Mouse (Mus musculus) heart, embryonic 15.5 days (tissue): ENCODE results near the gene Fbxl8. TPM values are rescaled to one million over a fixed set of nuclear protein-coding genes. Genes with fewer than 3 reads are reported as not detected.
A peak's percentile ranks its signal among the peaks of the same experiment; 100 is the strongest.

ENCODE experiments used
- ATAC-seq: fragments of 200-750 bp; cut with Nextera tagmentation; replicated peaks from 2 replicates; pipeline ENCODE4 v1.8.0; 2017; ENCODE audit warnings: low read depth, moderate TSS enrichment; ENCODE audit not compliant: insufficient number of reproducible peaks, insufficient read depth, low FRiP score
- H3K27ac ChIP-seq: fragments of 300-500 bp; sonication (generic); 2 replicates; pipeline ENCODE4 v1.5.1; 2015; ENCODE audit warnings: mild to moderate bottlenecking, inconsistent platforms
- H3K27me3 ChIP-seq: fragments of 300-500 bp; sonication (generic); 2 replicates; pipeline ENCODE4 v1.6.1; 2015; ENCODE audit warnings: inconsistent platforms
- H3K36me3 ChIP-seq: fragments of 300-500 bp; sonication (generic); 2 replicates; pipeline ENCODE4 v1.6.1; 2015; ENCODE audit warnings: mild to moderate bottlenecking, inconsistent platforms
- H3K4me1 ChIP-seq: fragments of 300-500 bp; sonication (generic); replicated peaks from 2 replicates; pipeline ENCODE4 v1.6.1; 2015; ENCODE audit warnings: inconsistent platforms
- H3K4me2 ChIP-seq: fragments of 300-500 bp; sonication (generic); 2 replicates; pipeline ENCODE4 v1.6.1; 2015; ENCODE audit warnings: inconsistent platforms, mild to moderate bottlenecking, moderate library complexity
- H3K4me3 ChIP-seq: fragments of 300-500 bp; sonication (generic); 2 replicates; pipeline ENCODE4 v1.5.1; 2015; ENCODE audit warnings: mild to moderate bottlenecking, inconsistent platforms
- H3K9ac ChIP-seq: fragments of 300-500 bp; sonication (generic); 2 replicates; pipeline ENCODE4 v1.6.1; 2015; ENCODE audit warnings: mild to moderate bottlenecking, inconsistent platforms
- H3K9me3 ChIP-seq: fragments of 300-500 bp; sonication (generic); replicated peaks from 2 replicates; pipeline ENCODE4 v1.6.1; 2016; ENCODE audit warnings: inconsistent platforms
- WGBS: fragments of 180-500 bp; shearing (Covaris S2); methylation state at CpG from one replicate; pipeline ENCODE4 v1.1.7; 2015; ENCODE audit warnings: mixed read lengths; 5-methylcytosine and 5-hydroxymethylcytosine counted together
- polyA plus RNA-seq: library from polyadenylated mRNA; unstranded; fragments of >200 nt; fragmentation: Nextera tagmentation; extraction: Ambion mirVana; gene quantifications from 2 replicates; pipeline ENCODE4 v1.2.1, GENCODE M21; 2015

Gene Fbxl8
- polyA plus RNA-seq, 1 experiment from 2014 or later: 3.1 TPM

- Histone ChIP-seq H3K4me2 (peak within 1 kb of the TSS; percentile 86), H3K9me3 (no peaks in the 10 kb centered on the region), H3K9ac (peak within 1 kb of the TSS; percentile 97), H3K4me1 (peaks cover 23% of the 10 kb centered on the region), H3K27ac (peak within 1 kb of the TSS; percentile 83), H3K4me3 (peak within 1 kb of the TSS; percentile 99), H3K27me3 (no peaks in the 10 kb centered on the region), H3K36me3 (peaks cover 28% of the 10 kb centered on the region)
- under 1% methylated on average over 58 of the region's 58 CpGs for WGBS
- peak; percentile 85 for ATAC-seq
These were observed 33.2 kb downstream of the Fbxl8 start, which contains the start of gene E2f4 for GRCm38 (mm10) chr8:105297511-105298192. Gene E2f4, plus strand, starts transcription at chr8:105297663.

DNA sequence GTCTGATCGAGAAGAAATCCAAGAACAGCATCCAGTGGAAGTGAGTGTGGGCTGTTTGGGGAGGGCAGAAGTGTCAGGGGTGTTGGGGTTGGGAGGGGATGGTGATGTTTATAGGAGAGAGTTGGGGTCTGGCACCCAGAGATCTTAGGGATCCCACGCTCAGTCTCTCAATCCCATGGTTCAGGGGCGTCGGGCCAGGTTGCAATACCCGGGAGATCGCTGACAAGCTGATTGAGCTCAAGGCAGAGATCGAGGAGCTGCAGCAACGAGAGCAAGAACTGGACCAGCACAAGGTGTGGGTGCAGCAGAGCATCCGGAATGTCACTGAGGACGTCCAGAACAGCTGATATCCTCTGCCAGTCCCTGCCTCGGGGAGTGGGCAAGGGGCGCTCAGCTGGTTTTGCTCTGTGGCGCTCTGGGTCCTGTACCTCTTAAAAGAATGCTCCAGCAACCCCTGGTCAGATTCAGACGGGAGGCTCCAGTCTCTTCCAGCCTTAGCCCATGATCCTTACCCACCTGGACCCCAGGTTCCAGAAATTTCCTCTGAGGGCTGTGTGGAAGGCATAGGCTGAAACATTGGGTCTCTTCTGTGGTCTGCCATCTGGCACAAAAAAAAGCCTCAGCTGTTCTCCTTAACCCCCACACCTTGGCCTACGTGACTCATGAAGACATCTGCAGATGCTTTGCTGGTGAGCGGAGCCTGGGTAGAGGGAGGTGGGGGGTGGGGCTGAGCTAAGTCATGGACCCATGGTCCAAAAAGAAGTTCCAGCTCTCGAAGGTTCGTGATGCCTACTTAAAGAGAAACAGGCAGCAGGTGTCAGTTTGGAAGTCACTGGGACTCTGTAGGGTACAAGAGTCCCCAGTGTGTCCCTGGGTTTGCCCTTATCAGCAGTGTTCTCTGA, 34.2 kb downstream of the Fbxl8 start:
- peak overlapping the region; percentile 83 for H3K27ac ChIP-seq
- WGBS: 46% methylated on average over 18 of the region's 18 CpGs
- H3K9me3 ChIP-seq: no peaks in the 10 kb centered on the region
- peak overlapping the region; percentile 99 for H3K4me3 ChIP-seq
- peak overlapping the region; percentile 97 for H3K9ac ChIP-seq
- H3K27me3 ChIP-seq: no peaks in the 10 kb centered on the region
- H3K4me2 ChIP-seq: peak overlapping the region; percentile 86
- no peak for ATAC-seq
- H3K4me1 ChIP-seq: peaks cover 25% of the 10 kb centered on the region
- peaks cover 31% of the 10 kb centered on the region for H3K36me3 ChIP-seq

DNA sequence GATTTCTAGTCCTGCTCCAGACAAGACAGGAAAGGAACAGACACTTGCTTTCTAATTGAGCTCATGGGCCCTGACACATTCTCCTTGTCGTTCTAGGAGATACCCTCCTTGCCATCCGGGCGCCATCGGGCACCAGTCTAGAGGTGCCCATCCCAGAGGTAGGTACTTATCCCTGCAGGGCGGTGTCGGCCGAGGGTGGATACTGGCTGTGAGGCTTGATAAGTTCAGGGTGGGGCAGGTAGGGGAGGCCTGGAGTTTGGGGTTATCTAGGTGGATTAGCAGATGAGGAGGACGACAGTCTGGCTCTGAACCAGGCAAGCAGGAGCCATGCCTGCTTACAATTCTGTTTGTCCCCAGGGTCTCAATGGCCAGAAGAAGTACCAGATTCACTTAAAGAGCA, 35.5 kb downstream of the Fbxl8 start:
- Histone ChIP-seq H3K9me3 (no peaks in the 10 kb centered on the region), H3K36me3 (peaks cover 33% of the 10 kb centered on the region), H3K27ac (no peak overlapping the region), H3K4me3 (no peak overlapping the region), H3K4me2 (no peak overlapping the region), H3K27me3 (no peaks in the 10 kb centered on the region), H3K4me1 (peaks cover 38% of the 10 kb centered on the region), H3K9ac (no peak overlapping the region)
- ATAC-seq: no peak
- 88% methylated on average over 8 of the region's 8 CpGs for WGBS

DNA sequence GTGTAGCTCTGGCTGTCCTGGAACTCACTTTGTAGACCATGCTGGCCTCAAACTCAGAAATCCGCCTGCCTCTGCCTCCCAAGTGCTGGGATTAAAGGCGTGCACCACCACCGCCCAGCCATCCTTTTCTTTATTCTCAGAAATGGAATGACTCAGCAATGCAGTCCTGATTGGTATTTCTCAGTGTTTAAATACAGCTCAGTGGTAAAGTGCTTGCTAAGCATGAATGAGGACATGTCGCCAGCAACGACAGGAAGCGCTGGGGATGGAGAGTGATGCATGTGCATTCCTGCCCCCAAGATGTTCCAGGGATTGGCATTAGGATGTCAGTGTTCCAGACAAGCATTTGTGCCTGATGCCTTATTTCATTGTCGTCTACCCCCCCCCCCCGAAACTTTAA, 38.9 kb downstream of the Fbxl8 start:
- H3K4me2 ChIP-seq: no peak overlapping the region
- no peaks in the 10 kb centered on the region for H3K27me3 ChIP-seq
- peak overlapping the region; percentile 68; the same call in 1 of the 2 replicates for H3K27ac ChIP-seq
- no peak overlapping the region for H3K4me3 ChIP-seq
- H3K4me1 ChIP-seq: peaks cover 42% of the 10 kb centered on the region
- 74% methylated on average over 8 of the region's 8 CpGs for WGBS
- H3K36me3 ChIP-seq: peaks cover 44% of the 10 kb centered on the region
- no peak for ATAC-seq
- no peak overlapping the region for H3K9ac ChIP-seq
- no peaks in the 10 kb centered on the region for H3K9me3 ChIP-seq

DNA sequence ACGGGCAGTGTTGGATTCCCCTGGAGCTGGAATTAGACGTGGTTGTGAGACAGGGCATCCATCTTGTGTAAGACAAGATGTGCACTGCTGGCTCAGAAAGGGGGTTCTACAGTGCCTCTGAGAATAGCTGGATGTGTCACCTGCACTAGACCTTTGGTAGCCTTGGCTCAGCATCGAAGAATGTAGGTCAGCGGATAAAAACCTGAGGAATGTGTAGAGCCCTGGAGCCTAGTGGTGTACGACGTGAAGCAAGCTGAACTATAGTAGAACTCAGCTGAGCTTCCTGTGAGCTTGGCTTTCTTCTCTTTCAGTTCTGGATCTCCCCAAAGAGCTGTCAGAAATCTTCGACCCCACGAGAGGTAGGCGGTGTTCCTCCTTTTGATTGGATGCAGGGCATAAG, 39.4 kb downstream of the Fbxl8 start:
- H3K27ac ChIP-seq: peak overlapping the region; percentile 68
- H3K27me3 ChIP-seq: no peaks in the 10 kb centered on the region
- peaks cover 47% of the 10 kb centered on the region for H3K36me3 ChIP-seq
- ATAC-seq: no peak
- H3K4me1 ChIP-seq: peaks cover 38% of the 10 kb centered on the region
- no peak overlapping the region for H3K9ac ChIP-seq
- no peak overlapping the region for H3K4me2 ChIP-seq
- WGBS: 50% methylated on average over 9 of the region's 9 CpGs
- H3K9me3 ChIP-seq: no peaks in the 10 kb centered on the region
- H3K4me3 ChIP-seq: no peak overlapping the region

GRCm38 (mm10) chr8:105304325-105305210, 40.1 kb downstream of the Fbxl8 start:
- H3K27ac ChIP-seq: peak overlapping the region; percentile 68
- 40% methylated on average over 9 of the region's 9 CpGs for WGBS
- H3K9ac ChIP-seq: no peak overlapping the region
- ATAC-seq: peak; percentile 16; the same call in 1 of the 2 replicates
- H3K4me3 ChIP-seq: no peak overlapping the region
- H3K36me3 ChIP-seq: peaks cover 49% of the 10 kb centered on the region
- no peak overlapping the region for H3K4me2 ChIP-seq
- peaks cover 35% of the 10 kb centered on the region for H3K4me1 ChIP-seq
- no peaks in the 10 kb centered on the region for H3K9me3 ChIP-seq
- H3K27me3 ChIP-seq: no peaks in the 10 kb centered on the region

- WGBS: 7% methylated on average over 30 of the region's 30 CpGs
- peaks cover 44% of the 10 kb centered on the region for H3K36me3 ChIP-seq
- no peaks in the 10 kb centered on the region for H3K9me3 ChIP-seq
- H3K9ac ChIP-seq: peak within 1 kb of the TSS; percentile 56
- peak; percentile 54 for ATAC-seq
- peaks cover 35% of the 10 kb centered on the region for H3K4me1 ChIP-seq
- peak within 1 kb of the TSS; percentile 83 for H3K4me2 ChIP-seq
- H3K4me3 ChIP-seq: peak within 1 kb of the TSS; percentile 43
- H3K27me3 ChIP-seq: no peaks in the 10 kb centered on the region
- H3K27ac ChIP-seq: peak within 1 kb of the TSS; percentile 68
These were observed 41.0 kb downstream of the Fbxl8 start, which contains the start of gene Elmo3 for GRCm38 (mm10) chr8:105305211-105306145. Gene Elmo3, plus strand, starts transcription at chr8:105305601.

- Histone ChIP-seq H3K4me3 (peak overlapping the region; percentile 43), H3K27me3 (no peaks in the 10 kb centered on the region), H3K4me1 (peaks cover 35% of the 10 kb centered on the region), H3K4me2 (peak overlapping the region; percentile 83), H3K36me3 (peaks cover 38% of the 10 kb centered on the region), H3K27ac (peak overlapping the region; percentile 68; the same call in 1 of the 2 replicates), H3K9me3 (no peaks in the 10 kb centered on the region), H3K9ac (peak overlapping the region; percentile 56)
- peak; percentile 7 for ATAC-seq
- WGBS: 45% methylated on average over 5 of the region's 5 CpGs
These were observed 41.8 kb downstream of the Fbxl8 start for GRCm38 (mm10) chr8:105306146-105306691.

DNA sequence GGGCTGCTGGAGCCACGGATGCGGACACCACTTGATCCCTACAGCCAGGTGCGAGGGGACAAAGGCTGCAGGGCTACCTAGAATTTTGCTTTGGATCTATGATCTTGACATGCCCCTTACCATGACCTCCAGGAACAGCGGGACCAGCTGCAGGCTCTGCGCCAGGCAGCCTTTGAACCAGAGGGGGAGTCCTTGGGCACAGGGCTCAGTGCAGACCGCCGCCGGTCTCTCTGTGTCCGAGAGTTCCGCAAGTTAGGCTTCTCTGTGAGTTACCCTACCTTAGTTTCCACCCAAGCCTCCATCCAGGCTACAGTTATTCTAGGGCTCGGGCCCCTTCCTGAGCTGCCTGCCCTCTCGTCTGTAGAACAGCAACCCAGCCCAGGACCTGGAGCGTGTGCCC, 43.2 kb downstream of the Fbxl8 start:
- no peak overlapping the region for H3K27ac ChIP-seq
- no peak overlapping the region for H3K9ac ChIP-seq
- H3K36me3 ChIP-seq: peaks cover 38% of the 10 kb centered on the region
- H3K9me3 ChIP-seq: no peaks in the 10 kb centered on the region
- WGBS: 93% methylated on average over 13 of the region's 13 CpGs
- H3K27me3 ChIP-seq: no peaks in the 10 kb centered on the region
- peaks cover 38% of the 10 kb centered on the region for H3K4me1 ChIP-seq
- H3K4me3 ChIP-seq: no peak overlapping the region
- no peak for ATAC-seq
- H3K4me2 ChIP-seq: no peak overlapping the region

DNA sequence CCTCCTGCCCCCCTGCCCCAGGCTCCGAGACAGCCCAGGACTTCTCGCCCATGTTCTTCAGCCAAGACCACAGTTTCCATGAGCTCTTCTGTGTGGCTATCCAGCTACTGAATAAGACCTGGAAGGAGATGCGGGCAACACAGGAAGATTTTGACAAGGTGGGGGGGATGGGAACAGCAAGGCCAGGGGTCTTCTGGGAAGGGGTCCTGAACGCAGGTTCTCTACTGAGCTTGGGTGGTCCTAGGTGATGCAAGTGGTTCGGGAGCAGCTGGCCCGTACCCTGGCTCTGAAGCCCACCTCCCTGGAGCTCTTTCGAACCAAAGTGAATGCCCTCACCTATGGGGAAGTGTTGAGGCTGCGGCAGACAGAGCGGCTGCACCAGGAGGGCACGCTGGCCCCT, 44.0 kb downstream of the Fbxl8 start:
- 91% methylated on average over 10 of the region's 10 CpGs for WGBS
- Histone ChIP-seq H3K9me3 (no peaks in the 10 kb centered on the region), H3K4me2 (no peak overlapping the region), H3K9ac (no peak overlapping the region), H3K4me1 (peaks cover 45% of the 10 kb centered on the region), H3K4me3 (no peak overlapping the region), H3K27me3 (no peaks in the 10 kb centered on the region), H3K27ac (no peak overlapping the region), H3K36me3 (peaks cover 43% of the 10 kb centered on the region)
- no peak for ATAC-seq
